Mouse (Mus musculus): ENCODE data around the gene Camsap2.

Gene Camsap2

GRCm38 (mm10) chr1:136228328-136229039 is 117.4 kb downstream of the Camsap2 start:
- DNase-seq (ENCODE audit: extremely low read depth, insufficient read length, low spot score), result peak; percentile 79

- DNase-seq (ENCODE audit: extremely low read depth, insufficient read length, low spot score), result no peak
Observed at GRCm38 (mm10) chr1:136227870-136228269, 118.0 kb downstream of the Camsap2 start.

GRCm38 (mm10) chr1:136226626-136227025 is 119.3 kb downstream of the Camsap2 start:
- DNase-seq (ENCODE audit: extremely low read depth, insufficient read length, low spot score), result no peak

- no peak for DNase-seq (ENCODE audit: extremely low read depth, insufficient read length, low spot score)
Observed at GRCm38 (mm10) chr1:136225846-136226245, 120.1 kb downstream of the Camsap2 start.

- DNase-seq (ENCODE audit: extremely low read depth, insufficient read length, low spot score), result no peak
Observed at GRCm38 (mm10) chr1:136223758-136224342, 122.1 kb downstream of the Camsap2 start.

GRCm38 (mm10) chr1:136222386-136222785 is 123.5 kb downstream of the Camsap2 start:
- no peak for DNase-seq (ENCODE audit: extremely low read depth, insufficient read length, low spot score)

- DNase-seq (ENCODE audit: extremely low read depth, insufficient read length, low spot score), result no peak
Observed at GRCm38 (mm10) chr1:136220037-136220871, 125.7 kb downstream of the Camsap2 start.

Measured in 3134 (cell line).